Mouse (Mus musculus) spleen, postnatal 36 days (tissue): Measurements from ENCODE around the gene Pim2.
A peak's percentile ranks its signal among the peaks of the same experiment; 100 is the strongest.
"Not testable (repeated sequence)": the region's sequence is repeated elsewhere in the genome, so short reads cannot be mapped to it uniquely, and the experiment has no call there.

Experiments
- DNase-seq, 2 experiments: peaks; one replicate each; pipeline ENCODE4 v3.0.0; 2022; ENCODE audit warnings: low spot score in 2 of 2, mixed read lengths in 1 of 2

Pim2 gene

DNA sequence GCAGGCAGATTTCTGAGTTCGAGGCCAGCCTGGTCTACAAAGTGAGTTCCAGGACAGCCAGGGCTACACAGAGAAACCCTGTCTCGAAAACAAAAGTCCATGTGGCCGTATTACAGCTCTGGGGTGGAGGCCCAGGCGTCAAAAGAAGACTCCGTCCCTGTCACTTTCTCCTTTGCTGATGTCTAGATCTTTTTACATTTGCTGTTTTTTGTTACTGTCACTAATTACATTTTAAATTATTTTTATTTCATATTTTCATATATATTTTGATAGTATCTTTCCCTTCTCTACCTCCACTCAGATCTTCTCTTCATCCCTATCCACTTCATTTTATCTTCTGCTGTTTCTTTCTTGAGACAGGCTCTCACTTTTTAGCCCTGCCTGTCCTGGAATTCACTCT lies 29.7 kb downstream of the Pim2 start, which contains the start of gene Gm10491:
Gm10491 (minus strand) TSS at position 101 of the 400 bp plus-strand sequence.
- no peak for DNase-seq

DNA sequence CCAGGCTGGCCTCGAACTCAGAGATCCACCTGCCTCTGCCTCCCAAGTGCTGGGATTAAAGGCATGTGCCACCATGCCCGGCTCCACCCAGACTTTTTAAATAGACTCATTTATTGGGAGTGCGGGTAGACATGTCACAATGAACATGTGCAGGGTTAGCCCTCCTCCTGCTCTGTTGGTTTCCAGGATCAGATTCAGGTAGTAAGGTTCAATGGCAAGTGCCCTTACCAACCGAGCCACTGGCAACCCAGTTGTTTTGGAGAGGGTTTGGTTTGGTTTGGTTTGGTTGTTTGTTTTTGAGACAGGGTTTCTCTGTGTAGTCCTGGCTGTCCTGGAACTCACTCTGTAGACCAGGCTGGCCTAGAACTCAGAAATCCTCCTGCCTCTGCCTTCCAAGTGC lies 31.2 kb downstream of the Pim2 start, which contains the start of gene Gm10490:
Gm10490 (plus strand) TSS at position 301 of the 400 bp plus-strand sequence.
- DNase-seq = not testable (repeated sequence)

DNA sequence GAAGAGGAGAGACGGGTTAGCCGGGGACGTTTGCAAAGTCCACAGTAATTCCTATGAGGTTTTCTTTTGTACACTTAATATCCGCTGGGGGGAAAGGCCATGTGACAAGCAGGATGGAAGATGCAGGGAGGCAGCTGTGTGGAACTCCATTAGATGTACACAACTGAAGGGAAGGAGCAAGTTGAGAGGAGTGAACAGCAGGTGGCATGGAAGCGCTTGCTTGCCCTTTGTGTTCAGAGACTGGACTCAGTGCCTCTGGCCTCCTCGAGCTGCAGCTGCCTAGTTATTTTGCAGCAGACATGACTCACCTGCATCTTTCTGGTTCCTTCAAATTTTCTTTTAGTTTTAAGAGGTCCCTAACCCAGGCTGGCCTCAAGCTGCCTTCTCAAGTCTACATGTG lies 32.4 kb downstream of the Pim2 start:
- DNase-seq = no peak

DNA sequence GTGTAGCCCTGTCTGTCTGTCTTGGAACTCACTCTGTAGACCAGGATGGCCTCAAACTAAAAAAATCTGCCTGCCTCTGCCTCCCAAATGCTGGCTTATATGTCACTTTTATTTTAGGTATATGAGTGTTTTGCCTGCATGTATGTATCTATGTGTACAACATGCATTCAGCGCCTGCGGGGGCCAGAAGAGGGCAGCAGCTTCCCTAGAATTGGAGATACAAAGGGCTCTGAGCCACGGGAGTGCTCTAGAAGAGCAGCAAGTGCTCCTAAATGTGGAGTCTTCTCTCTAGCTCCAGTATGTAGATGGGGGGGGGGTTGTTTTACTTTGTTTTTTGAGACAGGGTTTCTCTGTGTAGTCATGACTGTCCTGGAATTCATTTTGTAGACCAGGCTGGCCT lies 37.6 kb downstream of the Pim2 start:
- peak; percentile 11 to 24 for DNase-seq

DNA sequence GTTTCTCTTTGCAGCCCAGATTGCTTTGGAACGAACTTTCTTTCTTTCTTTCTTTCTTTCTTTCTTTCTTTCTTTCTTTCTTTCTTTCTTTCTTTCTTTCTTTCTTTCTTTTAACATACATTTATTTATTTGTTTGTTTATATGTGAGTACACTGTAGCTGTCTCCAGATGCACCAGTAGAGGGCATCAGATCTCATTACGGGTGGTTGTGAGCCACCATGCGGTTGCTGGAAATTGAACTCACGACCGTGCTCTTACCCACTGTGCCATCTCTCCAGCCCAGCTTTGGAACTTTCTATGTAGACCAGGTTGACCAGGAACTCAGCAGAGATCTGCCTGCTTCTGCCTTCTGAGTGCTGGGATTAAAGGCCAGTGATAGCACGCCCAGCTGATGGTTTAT lies 39.9 kb downstream of the Pim2 start:
- not testable (repeated sequence) for DNase-seq

DNA sequence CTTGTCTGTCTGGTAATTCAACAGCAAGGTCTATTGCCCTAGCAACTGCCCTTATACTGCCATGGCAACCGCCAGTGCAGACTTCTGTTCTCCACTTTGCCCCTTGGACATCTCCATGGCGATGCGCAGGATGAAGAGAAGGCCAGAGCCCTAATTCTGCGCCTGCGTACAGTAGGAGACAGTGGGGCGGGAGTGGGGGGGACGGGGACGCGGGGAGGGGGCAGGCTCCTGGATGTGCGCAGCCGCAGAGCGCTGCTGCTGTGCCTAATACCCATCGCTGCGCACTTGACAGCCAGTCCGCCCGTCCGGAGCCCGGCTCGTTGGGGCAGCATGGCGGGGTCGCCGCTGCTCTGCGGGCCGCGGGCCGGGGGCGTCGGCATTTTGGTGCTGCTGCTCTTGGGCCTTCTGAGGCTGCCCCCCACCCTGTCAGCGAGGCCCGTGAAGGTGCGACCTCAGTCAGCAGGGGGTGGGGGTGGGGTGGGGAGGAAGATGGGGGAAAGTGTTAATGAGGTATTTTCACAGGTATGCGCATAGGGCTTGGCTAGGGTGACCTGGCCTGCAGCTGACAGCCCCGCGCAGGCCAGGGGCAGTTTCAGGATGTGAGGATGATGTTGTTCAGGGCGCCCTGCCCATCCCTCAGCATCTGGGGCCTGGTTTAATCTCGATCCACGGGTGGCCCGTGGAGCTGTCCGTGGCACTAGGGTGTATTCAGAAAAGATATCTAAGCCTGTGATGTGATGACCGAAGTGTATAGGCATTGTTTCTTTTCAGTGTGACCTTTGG lies 41.7 kb downstream of the Pim2 start, which contains the start of gene Pcsk1n:
Pcsk1n (plus strand) TSS at position 222 of the 783 bp plus-strand sequence.
- DNase-seq = no peak

DNA sequence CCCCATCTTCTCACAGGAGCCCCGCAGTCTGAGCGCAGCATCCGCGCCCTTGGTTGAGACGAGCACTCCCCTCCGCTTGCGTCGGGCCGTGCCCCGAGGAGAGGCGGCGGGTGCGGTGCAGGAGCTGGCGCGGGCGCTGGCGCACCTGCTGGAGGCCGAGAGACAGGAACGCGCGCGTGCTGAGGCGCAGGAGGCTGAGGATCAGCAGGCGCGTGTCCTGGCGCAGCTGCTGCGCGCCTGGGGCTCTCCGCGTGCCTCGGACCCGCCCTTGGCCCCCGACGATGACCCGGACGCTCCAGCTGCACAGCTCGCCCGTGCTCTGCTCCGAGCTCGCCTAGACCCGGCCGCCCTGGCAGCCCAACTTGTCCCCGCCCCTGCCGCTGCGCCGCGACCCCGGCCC lies 44.0 kb downstream of the Pim2 start:
- no peak for DNase-seq

DNA sequence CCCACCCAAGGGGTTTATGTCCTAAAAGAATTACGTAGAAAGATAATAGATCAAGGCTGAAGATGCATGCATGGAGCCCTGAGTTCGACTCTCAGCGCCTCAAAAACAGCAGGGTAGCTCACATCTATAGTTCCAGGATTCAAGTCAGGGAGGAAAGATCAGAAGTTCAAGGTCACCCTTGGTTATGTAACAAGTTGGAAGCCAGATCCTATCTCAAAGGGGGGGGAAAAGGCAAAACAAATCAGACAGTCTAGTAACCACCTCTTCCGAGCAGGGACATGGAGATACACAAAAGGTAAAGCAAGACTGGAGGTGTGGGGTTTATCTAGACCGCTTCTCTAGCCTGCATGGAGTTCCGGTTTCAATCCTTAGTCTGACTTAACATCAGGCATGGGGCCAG lies 48.2 kb downstream of the Pim2 start:
- no peak for DNase-seq

DNA sequence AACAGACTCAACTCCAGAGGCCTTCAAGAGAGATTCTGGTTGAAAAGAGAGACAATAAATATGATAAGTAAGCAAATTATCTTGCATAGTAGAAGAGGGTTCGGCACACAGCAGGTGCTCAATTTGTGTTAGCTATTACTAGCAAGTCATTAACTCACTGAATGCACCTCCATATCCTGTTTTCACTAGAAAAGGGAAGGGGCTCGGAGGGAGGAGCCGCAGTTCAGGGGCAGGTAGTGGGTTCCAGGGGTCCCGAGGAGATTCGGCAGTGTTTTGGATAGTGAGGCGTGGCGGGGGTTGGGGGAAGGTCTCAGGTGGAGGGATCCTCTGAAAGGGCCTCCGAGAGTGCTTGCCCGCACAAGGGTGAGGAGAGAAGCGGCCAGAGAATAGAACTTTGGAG lies 49.1 kb downstream of the Pim2 start:
- DNase-seq = no peak

DNA sequence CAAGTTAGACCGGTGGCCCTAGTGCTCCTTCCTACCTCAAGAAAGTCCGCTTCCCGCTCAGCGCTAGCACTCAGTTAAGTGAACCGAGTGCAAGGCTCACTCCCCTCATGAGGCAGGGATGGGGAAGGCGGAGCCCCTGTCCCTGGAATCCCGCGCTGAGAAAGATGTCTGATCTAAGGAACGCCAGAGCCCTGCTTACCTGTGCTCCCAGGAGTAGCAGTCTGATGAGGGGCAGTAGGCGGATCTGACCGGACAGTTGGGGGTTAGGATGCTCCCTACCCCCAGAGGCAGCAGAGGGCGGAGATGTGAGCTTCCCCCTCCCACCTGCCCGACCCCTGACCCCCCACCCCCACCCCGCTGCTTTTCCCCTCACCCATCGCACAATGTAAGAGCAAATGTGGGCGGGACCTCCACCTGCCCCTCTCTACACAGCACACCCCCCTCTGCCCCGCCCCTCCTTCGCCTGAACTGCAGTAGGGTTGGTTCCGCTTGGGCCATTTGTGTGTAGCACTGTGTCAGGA lies 50.3 kb downstream of the Pim2 start, which contains the start of gene Eras:
Eras (minus strand) TSS at position 338 of the 521 bp plus-strand sequence.
- DNase-seq = no peak
